Mouse (Mus musculus): ENCODE measurements at regions not wholly inside any gene's neighbourhood (a gene's known extent, or its start where the extent isn't known, plus 50 kb on each side); places are given as distances from the start of the nearest gene placed in this dataset.

- Histone ChIP-seq H3K9ac (replicated peaks; ENCODE audit: low read length) (no peak overlapping the region), H3K4me1 (ENCODE audit: control insufficient read depth, insufficient read depth, low read length) (peaks cover 17% of the 10 kb centered on the region; the same call in 1 of the 2 replicates), H3K36me3 (ENCODE audit: control insufficient read depth, insufficient read depth, low read length) (no peaks in the 10 kb centered on the region), H3K4me3 (replicated peaks; ENCODE audit: low read depth, low read length) (no peak overlapping the region), H3K27ac (replicated peaks; ENCODE audit: low read depth, low read length) (no peak overlapping the region), H3K27me3 (ENCODE audit: control insufficient read depth, insufficient read depth, low read length) (peaks cover 13% of the 10 kb centered on the region; the same call in 1 of the 2 replicates), H3K9me3 (ENCODE audit: control insufficient read depth, low read length) (no peaks in the 10 kb centered on the region), H3K4me2 (ENCODE audit: low read length) (no peak overlapping the region)
- 87% methylated on average over 4 of the region's 4 CpGs for WGBS
- DNase-seq (no peak), ATAC-seq (ENCODE audit: low FRiP score, low TSS enrichment) (no peak)
Observed at GRCm38 (mm10) chr2:51736452-51736851, 109.1 kb downstream of the Tas2r134 start.

GRCm38 (mm10) chr2:51747675-51748319, 120.5 kb downstream of the Tas2r134 start:
- Histone ChIP-seq H3K36me3 (ENCODE audit: control insufficient read depth, insufficient read depth, low read length) (no peaks in the 10 kb centered on the region), H3K4me1 (ENCODE audit: control insufficient read depth, insufficient read depth, low read length) (peaks cover 8% of the 10 kb centered on the region), H3K4me2 (ENCODE audit: low read length) (no peak overlapping the region), H3K4me3 (replicated peaks; ENCODE audit: low read depth, low read length) (no peak overlapping the region), H3K27me3 (ENCODE audit: control insufficient read depth, insufficient read depth, low read length) (no peaks in the 10 kb centered on the region), H3K9ac (replicated peaks; ENCODE audit: low read length) (no peak overlapping the region), H3K27ac (replicated peaks; ENCODE audit: low read depth, low read length) (peak overlapping the region; percentile 27), H3K9me3 (ENCODE audit: control insufficient read depth, low read length) (no peaks in the 10 kb centered on the region)
- DNase-seq (peak; percentile 66), ATAC-seq (ENCODE audit: low FRiP score, low TSS enrichment) (peak; percentile 76; the same call in 1 of the 2 replicates)
- 23% methylated on average over 7 of the region's 7 CpGs for WGBS

- 32% methylated on average over 3 of the region's 3 CpGs for WGBS
- Histone ChIP-seq H3K36me3 (ENCODE audit: control insufficient read depth, insufficient read depth, low read length) (no peaks in the 10 kb centered on the region), H3K27me3 (ENCODE audit: control insufficient read depth, insufficient read depth, low read length) (no peaks in the 10 kb centered on the region), H3K4me1 (ENCODE audit: control insufficient read depth, insufficient read depth, low read length) (peaks cover 15% of the 10 kb centered on the region), H3K4me3 (replicated peaks; ENCODE audit: low read depth, low read length) (no peak overlapping the region), H3K4me2 (ENCODE audit: low read length) (no peak overlapping the region), H3K27ac (replicated peaks; ENCODE audit: low read depth, low read length) (no peak overlapping the region), H3K9ac (replicated peaks; ENCODE audit: low read length) (no peak overlapping the region), H3K9me3 (ENCODE audit: control insufficient read depth, low read length) (no peaks in the 10 kb centered on the region)
- ATAC-seq (ENCODE audit: low FRiP score, low TSS enrichment) (no peak), DNase-seq (no peak)
Observed at GRCm38 (mm10) chr2:51749247-51749646, 121.9 kb downstream of the Tas2r134 start.

GRCm38 (mm10) chr2:51752941-51753564, 125.7 kb downstream of the Tas2r134 start:
- Histone ChIP-seq H3K9me3 (ENCODE audit: control insufficient read depth, low read length) (no peaks in the 10 kb centered on the region), H3K27ac (replicated peaks; ENCODE audit: low read depth, low read length) (peak overlapping the region; percentile 21), H3K36me3 (ENCODE audit: control insufficient read depth, insufficient read depth, low read length) (no peaks in the 10 kb centered on the region), H3K9ac (replicated peaks; ENCODE audit: low read length) (no peak overlapping the region), H3K27me3 (ENCODE audit: control insufficient read depth, insufficient read depth, low read length) (no peaks in the 10 kb centered on the region), H3K4me3 (replicated peaks; ENCODE audit: low read depth, low read length) (no peak overlapping the region), H3K4me2 (ENCODE audit: low read length) (peak overlapping the region; percentile 37), H3K4me1 (ENCODE audit: control insufficient read depth, insufficient read depth, low read length) (peaks cover 8% of the 10 kb centered on the region)
- 10% methylated on average over 12 of the region's 12 CpGs for WGBS
- ATAC-seq (ENCODE audit: low FRiP score, low TSS enrichment) (peak; percentile 89), DNase-seq (peak; percentile 77)

GRCm38 (mm10) chr2:51753565-51754031, 126.3 kb downstream of the Tas2r134 start:
- Histone ChIP-seq H3K9ac (replicated peaks; ENCODE audit: low read length) (no peak overlapping the region), H3K36me3 (ENCODE audit: control insufficient read depth, insufficient read depth, low read length) (no peaks in the 10 kb centered on the region), H3K27me3 (ENCODE audit: control insufficient read depth, insufficient read depth, low read length) (no peaks in the 10 kb centered on the region), H3K27ac (replicated peaks; ENCODE audit: low read depth, low read length) (peak overlapping the region; percentile 21), H3K4me2 (ENCODE audit: low read length) (peak overlapping the region; percentile 37; the same call in 1 of the 2 replicates), H3K4me3 (replicated peaks; ENCODE audit: low read depth, low read length) (no peak overlapping the region), H3K9me3 (ENCODE audit: control insufficient read depth, low read length) (no peaks in the 10 kb centered on the region), H3K4me1 (ENCODE audit: control insufficient read depth, insufficient read depth, low read length) (peaks cover 8% of the 10 kb centered on the region)
- ATAC-seq (ENCODE audit: low FRiP score, low TSS enrichment), result peak; percentile 60
- no peak for DNase-seq
- WGBS, result 16% methylated on average over 7 of the region's 7 CpGs

GRCm38 (mm10) chr2:51757361-51757760, 130.1 kb downstream of the Tas2r134 start:
- Histone ChIP-seq H3K4me2 (ENCODE audit: low read length) (no peak overlapping the region), H3K9me3 (ENCODE audit: control insufficient read depth, low read length) (no peaks in the 10 kb centered on the region), H3K36me3 (ENCODE audit: control insufficient read depth, insufficient read depth, low read length) (no peaks in the 10 kb centered on the region), H3K9ac (replicated peaks; ENCODE audit: low read length) (no peak overlapping the region), H3K27me3 (ENCODE audit: control insufficient read depth, insufficient read depth, low read length) (no peaks in the 10 kb centered on the region), H3K27ac (replicated peaks; ENCODE audit: low read depth, low read length) (no peak overlapping the region), H3K4me3 (replicated peaks; ENCODE audit: low read depth, low read length) (no peak overlapping the region), H3K4me1 (ENCODE audit: control insufficient read depth, insufficient read depth, low read length) (peaks cover 8% of the 10 kb centered on the region)
- no peak for ATAC-seq (ENCODE audit: low FRiP score, low TSS enrichment)
- 88% methylated on average over 1 of the region's 1 CpGs for WGBS
- DNase-seq, result no peak

GRCm38 (mm10) chr2:51758093-51758492, 130.8 kb downstream of the Tas2r134 start:
- Histone ChIP-seq H3K27me3 (ENCODE audit: control insufficient read depth, insufficient read depth, low read length) (no peaks in the 10 kb centered on the region), H3K36me3 (ENCODE audit: control insufficient read depth, insufficient read depth, low read length) (no peaks in the 10 kb centered on the region), H3K4me2 (ENCODE audit: low read length) (no peak overlapping the region), H3K27ac (replicated peaks; ENCODE audit: low read depth, low read length) (no peak overlapping the region), H3K9me3 (ENCODE audit: control insufficient read depth, low read length) (no peaks in the 10 kb centered on the region), H3K9ac (replicated peaks; ENCODE audit: low read length) (no peak overlapping the region), H3K4me1 (ENCODE audit: control insufficient read depth, insufficient read depth, low read length) (peaks cover 3% of the 10 kb centered on the region), H3K4me3 (replicated peaks; ENCODE audit: low read depth, low read length) (no peak overlapping the region)
- ATAC-seq (ENCODE audit: low FRiP score, low TSS enrichment) (no peak), DNase-seq (no peak)
- 94% methylated on average over 8 of the region's 8 CpGs for WGBS

GRCm38 (mm10) chr2:51762866-51763265, 135.6 kb downstream of the Tas2r134 start:
- DNase-seq, result no peak
- ATAC-seq (ENCODE audit: low FRiP score, low TSS enrichment), result no peak
- Histone ChIP-seq H3K4me1 (ENCODE audit: control insufficient read depth, insufficient read depth, low read length) (peaks cover 2% of the 10 kb centered on the region; the same call in 1 of the 2 replicates), H3K9me3 (ENCODE audit: control insufficient read depth, low read length) (no peaks in the 10 kb centered on the region), H3K36me3 (ENCODE audit: control insufficient read depth, insufficient read depth, low read length) (no peaks in the 10 kb centered on the region), H3K27ac (replicated peaks; ENCODE audit: low read depth, low read length) (no peak overlapping the region), H3K4me3 (replicated peaks; ENCODE audit: low read depth, low read length) (no peak overlapping the region), H3K9ac (replicated peaks; ENCODE audit: low read length) (no peak overlapping the region), H3K4me2 (ENCODE audit: low read length) (no peak overlapping the region), H3K27me3 (ENCODE audit: control insufficient read depth, insufficient read depth, low read length) (no peaks in the 10 kb centered on the region)
- 90% methylated on average over 4 of the region's 4 CpGs for WGBS
